Mouse (Mus musculus) spleen, adult 2 months (tissue): ENCODE results near the gene Rbpj. TPM values are rescaled to one million over a fixed set of nuclear protein-coding genes. Genes with fewer than 3 reads are reported as not detected.
"Not testable (repeated sequence)": the region's sequence is repeated elsewhere in the genome, so short reads cannot be mapped to it uniquely, and the experiment has no call there.

Experiments
- DNase-seq, 2 experiments: peaks; one replicate each; pipeline versions ENCODE4 v3.0.0 to v3.0.0-alpha.2; 2012 to 2021; ENCODE audit warnings: low spot score in 2 of 2, low read depth in 1 of 2
- H3K27ac ChIP-seq: fragments of 200-500 bp; 2 replicates; pipeline ENCODE4 v1.5.1; 2012; ENCODE audit warnings: low read length, inconsistent platforms; ENCODE audit not compliant: insufficient read depth
- H3K27me3 ChIP-seq: fragments of 200-500 bp; 2 replicates; pipeline ENCODE4 v1.6.1; 2012; ENCODE audit warnings: mild to moderate bottlenecking, moderate library complexity, low read length, inconsistent platforms; ENCODE audit not compliant: control insufficient read depth, insufficient read depth
- H3K36me3 ChIP-seq: fragments of 200-500 bp; 2 replicates; pipeline ENCODE4 v1.6.1; 2012; ENCODE audit warnings: mild to moderate bottlenecking, low read length, inconsistent platforms; ENCODE audit not compliant: control insufficient read depth, insufficient read depth
- H3K4me1 ChIP-seq: fragments of 200-500 bp; 2 replicates; pipeline ENCODE4 v1.6.1; 2011; ENCODE audit warnings: inconsistent platforms; ENCODE audit not compliant: control insufficient read depth, insufficient read depth, insufficient read length
- H3K4me3 ChIP-seq: fragments of 200-500 bp; 2 replicates; pipeline ENCODE4 v1.5.1; 2011; ENCODE audit warnings: mild to moderate bottlenecking, inconsistent platforms; ENCODE audit not compliant: insufficient read depth, insufficient read length; ENCODE audit errors: extremely low read depth
- CTCF ChIP-seq: fragments of 200-500 bp; IDR thresholded peaks from 2 replicates; pipeline ENCODE4 v1.5.1; 2011; ENCODE audit warnings: mild to moderate bottlenecking, inconsistent platforms; ENCODE audit not compliant: insufficient read depth, insufficient read length, insufficient replicate concordance; ENCODE audit errors: extremely low read depth
- POLR2A ChIP-seq: fragments of 200-500 bp; IDR thresholded peaks from 2 replicates; pipeline ENCODE4 v1.6.1; 2011; ENCODE audit warnings: low read depth, low read length, inconsistent platforms
- WGBS: fragments of 180-500 bp; shearing (Covaris S2); methylation state at CpG from one replicate; pipeline ENCODE4 v1.1.7; 2018; 5-methylcytosine and 5-hydroxymethylcytosine counted together
- polyA plus RNA-seq: library from polyadenylated mRNA; depleted of rRNA; stranded (reverse); fragments of >200 nt; gene quantifications from 2 replicates; pipeline ENCODE4 v1.2.3, GENCODE M21; 2012

Rbpj gene
- polyA plus RNA-seq, 1 experiment, result 8.2 TPM

DNA sequence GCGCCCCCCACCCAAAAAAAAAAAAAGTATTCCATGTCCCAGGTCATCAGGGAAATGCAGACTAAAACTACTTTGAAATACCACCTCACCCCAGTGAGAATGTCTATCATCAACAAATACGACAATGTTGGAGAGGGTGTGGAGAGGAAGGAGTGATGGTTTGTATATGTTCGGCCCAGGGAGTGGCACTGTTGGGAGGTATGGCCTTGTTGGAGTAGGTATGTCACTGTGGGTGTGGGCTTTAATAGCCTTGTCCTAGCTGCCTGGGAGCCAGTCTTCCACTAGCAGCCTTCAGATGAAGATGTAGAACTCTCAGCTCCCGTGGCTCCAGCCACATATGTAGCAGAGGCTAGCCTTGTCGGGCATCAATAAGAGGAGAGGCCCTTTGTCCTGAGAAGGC lies 202.1 kb downstream of the Rbpj start:
- Histone ChIP-seq H3K4me3 (no peak overlapping the region), H3K27ac (no peak overlapping the region), H3K36me3 (no peaks in the 10 kb centered on the region), H3K4me1 (no peaks in the 10 kb centered on the region), H3K27me3 (no peaks in the 10 kb centered on the region)
- no peak for DNase-seq
- 86% methylated on average over 5 of the region's 5 CpGs for WGBS
- TF ChIP-seq CTCF (no peak), POLR2A (no peak)

GRCm38 (mm10) chr5:53670321-53670938 lies 204.5 kb downstream of the Rbpj start:
- TF ChIP-seq CTCF, result no peak
- no peak for TF ChIP-seq POLR2A
- no peak for DNase-seq
- 81% methylated on average over 10 of the region's 10 CpGs for WGBS
- H3K27me3 ChIP-seq, result no peaks in the 10 kb centered on the region
- no peaks in the 10 kb centered on the region for H3K36me3 ChIP-seq
- H3K4me3 ChIP-seq, result no peak overlapping the region
- no peak overlapping the region for H3K27ac ChIP-seq
- H3K4me1 ChIP-seq, result no peaks in the 10 kb centered on the region

GRCm38 (mm10) chr5:53671507-53671906 lies 205.6 kb downstream of the Rbpj start:
- no peak overlapping the region for H3K27ac ChIP-seq
- H3K27me3 ChIP-seq, result no peaks in the 10 kb centered on the region
- no peak overlapping the region for H3K4me3 ChIP-seq
- no peaks in the 10 kb centered on the region for H3K36me3 ChIP-seq
- DNase-seq, result no peak
- TF ChIP-seq CTCF, result no peak
- TF ChIP-seq POLR2A, result no peak
- 83% methylated on average over 4 of the region's 4 CpGs for WGBS
- no peaks in the 10 kb centered on the region for H3K4me1 ChIP-seq

DNA sequence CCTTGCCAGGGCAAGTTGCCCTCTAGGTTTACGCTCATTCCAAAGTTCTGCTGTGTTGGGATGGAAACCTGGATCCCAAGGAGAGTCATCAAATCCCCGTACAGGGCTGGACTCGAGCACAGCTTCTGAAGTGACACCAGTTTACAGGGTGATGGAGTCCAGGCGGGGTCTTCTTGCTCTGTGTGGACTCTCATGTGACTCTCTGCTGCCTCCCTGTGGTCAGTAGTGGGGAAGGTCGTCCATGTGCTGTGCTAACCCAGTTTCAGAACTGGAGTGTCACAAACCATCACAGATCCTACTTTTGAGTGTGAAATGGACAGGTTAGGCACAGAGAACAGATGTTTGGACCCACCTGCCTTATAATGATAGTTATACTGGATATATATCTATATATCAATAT lies 206.4 kb downstream of the Rbpj start:
- peak; percentile 3 to 25 for DNase-seq
- Histone ChIP-seq H3K4me1 (no peaks in the 10 kb centered on the region), H3K4me3 (no peak overlapping the region), H3K27me3 (no peaks in the 10 kb centered on the region), H3K27ac (no peak overlapping the region), H3K36me3 (no peaks in the 10 kb centered on the region)
- 25% methylated on average over 5 of the region's 5 CpGs for WGBS
- no peak for TF ChIP-seq POLR2A
- peak; percentile 60; the same call in 1 of the 2 replicates for TF ChIP-seq CTCF

GRCm38 (mm10) chr5:53673493-53674150 lies 207.7 kb downstream of the Rbpj start:
- not testable (repeated sequence) for DNase-seq, H3K27ac ChIP-seq, H3K4me3 ChIP-seq, H3K27me3 ChIP-seq, H3K36me3 ChIP-seq, H3K4me1 ChIP-seq
- 82% methylated on average over 6 of the region's 6 CpGs for WGBS

DNA sequence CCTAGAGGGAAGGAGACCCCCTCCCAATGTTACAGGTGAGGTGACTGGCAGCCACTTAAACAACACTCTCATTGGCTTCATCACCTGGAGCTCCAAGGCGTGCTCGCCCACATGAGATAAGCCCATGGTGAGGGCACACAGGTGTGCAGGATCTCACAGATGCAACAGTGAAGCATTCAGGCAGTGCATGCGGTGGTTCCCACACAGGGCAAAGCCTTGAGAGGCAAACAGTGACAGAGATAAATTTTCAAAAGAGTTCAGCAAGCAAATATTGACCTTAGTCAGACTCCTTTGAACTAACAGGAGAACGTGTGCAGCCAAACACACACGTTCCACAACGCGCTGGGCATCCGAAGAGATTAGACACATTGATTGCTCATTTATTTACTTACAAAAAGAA lies 210.7 kb downstream of the Rbpj start:
- no peaks in the 10 kb centered on the region for H3K36me3 ChIP-seq
- TF ChIP-seq CTCF (no peak), POLR2A (no peak)
- H3K27me3 ChIP-seq, result no peaks in the 10 kb centered on the region
- H3K4me3 ChIP-seq, result no peak overlapping the region
- no peak overlapping the region for H3K27ac ChIP-seq
- DNase-seq, result no peak
- H3K4me1 ChIP-seq, result no peaks in the 10 kb centered on the region
- WGBS, result 91% methylated on average over 8 of the region's 8 CpGs

- TF ChIP-seq POLR2A (no peak), CTCF (no peak)
- Histone ChIP-seq H3K4me3 (no peak overlapping the region), H3K36me3 (no peaks in the 10 kb centered on the region), H3K4me1 (no peaks in the 10 kb centered on the region), H3K27ac (no peak overlapping the region), H3K27me3 (no peaks in the 10 kb centered on the region)
- DNase-seq, result no peak
- 59% methylated on average over 13 of the region's 13 CpGs for WGBS
Measured at GRCm38 (mm10) chr5:53678036-53678767, 212.2 kb downstream of the Rbpj start.
